Mouse (Mus musculus): Measurements from ENCODE around the gene Asic4. TPM values are rescaled to one million over a fixed set of nuclear protein-coding genes. Genes with fewer than 3 reads are reported as not detected.

Gene Asic4
- total and polyA plus RNA-seq, 3 experiments = 0.18 to 0.19 TPM; not detected in 1

DNA sequence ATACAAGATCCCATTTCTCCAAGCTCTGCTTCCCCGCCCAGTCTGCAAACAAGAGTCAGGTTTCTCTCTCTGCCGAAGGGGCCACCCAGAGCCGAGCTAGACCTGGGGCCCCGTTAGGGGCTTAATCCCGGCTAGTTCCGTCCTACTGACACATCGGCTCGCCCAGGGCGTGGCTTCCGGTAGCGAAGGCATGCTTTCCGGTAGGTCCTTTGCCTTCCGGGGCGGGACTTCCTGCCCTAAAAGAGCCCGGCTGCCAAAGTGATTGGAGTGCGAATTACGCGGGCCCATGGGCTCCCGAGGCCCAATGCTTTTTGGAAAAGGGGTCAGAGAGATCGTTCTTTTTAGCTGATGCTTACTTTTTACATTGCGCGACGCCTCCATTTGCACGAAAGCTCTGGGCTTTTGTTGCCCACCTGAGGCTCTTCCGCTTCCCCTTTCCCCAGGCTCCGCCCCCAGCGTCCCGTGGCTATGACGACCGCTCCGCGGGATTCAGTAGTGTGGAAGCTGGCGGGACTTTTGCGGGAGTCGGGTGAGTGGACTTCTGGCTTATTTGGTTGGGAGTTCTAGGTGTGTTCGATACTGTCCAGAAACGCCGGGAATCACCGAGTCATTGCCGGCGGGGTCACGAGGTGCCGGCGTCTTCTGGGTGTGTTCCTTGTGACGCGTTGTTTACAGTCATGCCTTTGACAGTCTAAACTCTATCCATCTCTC lies 71.2 kb downstream of the Asic4 start, which contains the start of gene Stk11ip:
TSS of gene Stk11ip (plus strand) at position 209 of the 711 bp plus-strand sequence.
- peak within 1 kb of the TSS; percentile 67 to 90 for H3K4me3 ChIP-seq (ENCODE audit: control insufficient read depth in 1 of 2, insufficient read depth in 1 of 2, low read depth in 2 of 2, low read length in 2 of 2)
- peaks cover 2% of the 10 kb centered on the region; the same call in 1 of the 2 replicates for H3K79me2 ChIP-seq (ENCODE audit: control insufficient read depth, insufficient read depth, low read length, poor library complexity)
- H3K36me3 ChIP-seq (ENCODE audit: control insufficient read depth in 1 of 2, insufficient read depth in 2 of 2, low read length in 2 of 2) = peaks cover 0 to 11% of the 10 kb centered on the region in 2 experiments; a peak in 2 of 4 replicates
- peak; percentile 97 for DNase-seq (ENCODE audit: low read depth, low spot score)
- H3K9me3 ChIP-seq (replicated peaks; ENCODE audit: insufficient read depth, low read length) = no peaks in the 10 kb centered on the region
- H3K4me1 ChIP-seq (ENCODE audit: control insufficient read depth in 1 of 2, insufficient read depth in 2 of 2, low read length in 2 of 2) = peaks cover 0 to 8% of the 10 kb centered on the region in 2 experiments; a peak in 1 of 4 replicates
- peak within 1 kb of the TSS; percentile 96 for H3K27ac ChIP-seq (ENCODE audit: control insufficient read depth, low read depth, low read length)
- no peaks in the 10 kb centered on the region; a peak in 1 of 4 replicates for H3K27me3 ChIP-seq (ENCODE audit: control insufficient read depth in 1 of 2, insufficient read depth in 2 of 2, low read length in 2 of 2)
- H3K9ac ChIP-seq (ENCODE audit: control insufficient read depth, low read depth, low read length, poor library complexity, severe bottlenecking) = peak within 1 kb of the TSS; percentile 92
- TF ChIP-seq POLR2AphosphoS5 (IDR thresholded peaks at IDR 0.05; ENCODE audit: borderline replicate concordance, low read depth, low read length) = no peak
- peak; percentile 90 for TF ChIP-seq NELFE (IDR thresholded peaks at IDR 0.05; ENCODE audit: low read depth, low read length)
- TF ChIP-seq UBTF (IDR thresholded peaks at IDR 0.05; ENCODE audit: borderline replicate concordance, insufficient read depth, low read depth, low read length) = no peak
- no peak; the same call in 1 of the 2 replicates for TF ChIP-seq E2F4 (IDR thresholded peaks at IDR 0.05; ENCODE audit: borderline replicate concordance, low read depth, low read length)
- TF ChIP-seq GABPA (IDR thresholded peaks at IDR 0.05; ENCODE audit: low read depth, low read length) = no peak
- no peak for TF ChIP-seq ZNF384 (IDR thresholded peaks at IDR 0.05; ENCODE audit: low read depth, low read length)
- peak; percentile 77; the same call in 1 of the 2 replicates for TF ChIP-seq MAZ (IDR thresholded peaks at IDR 0.05; ENCODE audit: low read depth, low read length)
- TF ChIP-seq SMC3 (IDR thresholded peaks at IDR 0.05; ENCODE audit: low read depth, low read length) = no peak
- TF ChIP-seq MEF2A (IDR thresholded peaks at IDR 0.05; ENCODE audit: extremely low read depth, insufficient replicate concordance, low read depth, low read length, poor library complexity, severe bottlenecking) = no peak
- no peak for TF ChIP-seq ZKSCAN1 (IDR thresholded peaks at IDR 0.05; ENCODE audit: low read depth, low read length)
- no peak for TF ChIP-seq JUND (IDR thresholded peaks at IDR 0.05; ENCODE audit: low read depth, low read length)
- TF ChIP-seq TCF12 (IDR thresholded peaks at IDR 0.05; ENCODE audit: low read depth, low read length) = peak; percentile 58
- peak; percentile 87 for TF ChIP-seq HCFC1 (IDR thresholded peaks at IDR 0.05; ENCODE audit: low read depth, low read length)
- no peak for TF ChIP-seq NRF1 (IDR thresholded peaks at IDR 0.05; ENCODE audit: insufficient read depth, low read depth, low read length, poor library complexity, severe bottlenecking)
- TF ChIP-seq MXI1 (IDR thresholded peaks at IDR 0.05; ENCODE audit: low read depth, low read length) = peak; percentile 99
- TF ChIP-seq BHLHE40 (IDR thresholded peaks at IDR 0.05; ENCODE audit: borderline replicate concordance, low read depth, low read length) = no peak
- peak in 1 of 2 experiments; percentile 50; a peak in 2 of 4 replicates for TF ChIP-seq EP300 (IDR thresholded peaks at IDR 0.05; ENCODE audit: low read depth in 1 of 2, low read length in 2 of 2)
- no peak for TF ChIP-seq MYB (IDR thresholded peaks at IDR 0.05; ENCODE audit: low read depth, low read length)
- TF ChIP-seq USF1 (IDR thresholded peaks at IDR 0.05; ENCODE audit: low read depth, low read length) = peak; percentile 75
- no peak for TF ChIP-seq USF2 (IDR thresholded peaks at IDR 0.05; ENCODE audit: borderline replicate concordance in 1 of 2, insufficient read depth in 1 of 2, low read depth in 1 of 2, low read length in 2 of 2)
- TF ChIP-seq KAT2A (conservative IDR thresholded peaks at IDR 0.05; ENCODE audit: low read depth, low read length) = no peak; the same call in 1 of the 2 replicates
- peak; percentile 75 for TF ChIP-seq MAX (IDR thresholded peaks at IDR 0.05; ENCODE audit: low read length)
- peak; percentile 94 for TF ChIP-seq POLR2AphosphoS2 (IDR thresholded peaks at IDR 0.05; ENCODE audit: low read length)
- TF ChIP-seq ZMIZ1 (IDR thresholded peaks at IDR 0.05; ENCODE audit: low read depth, low read length) = peak; percentile 88
- TF ChIP-seq MAFK (IDR thresholded peaks at IDR 0.05; ENCODE audit: borderline replicate concordance, low read depth, low read length) = no peak
- TF ChIP-seq RCOR1 (IDR thresholded peaks at IDR 0.05; ENCODE audit: low read depth, low read length) = no peak
- TF ChIP-seq CTCF (IDR thresholded peaks at IDR 0.05 in 2 of 3, conservative IDR thresholded peaks at IDR 0.05 in 1 of 3; ENCODE audit: control insufficient read depth in 1 of 3, insufficient read depth in 1 of 3, low read depth in 2 of 3, low read length in 3 of 3, poor library complexity in 1 of 3, severe bottlenecking in 1 of 3) = no peak
- TF ChIP-seq RAD21 (IDR thresholded peaks at IDR 0.05; ENCODE audit: low read depth, low read length) = no peak
- TF ChIP-seq ETS1 (IDR thresholded peaks at IDR 0.05; ENCODE audit: low read depth, low read length) = no peak; the same call in 1 of the 2 replicates
- no peak for TF ChIP-seq ZC3H11A (IDR thresholded peaks at IDR 0.05; ENCODE audit: low read depth, low read length)
- TF ChIP-seq POLR2A (IDR thresholded peaks at IDR 0.05; ENCODE audit: control insufficient read depth in 1 of 2, insufficient read depth in 1 of 2, low read depth in 1 of 2, low read length in 2 of 2, poor library complexity in 1 of 2) = peak; percentile 89 to 96
- TF ChIP-seq CHD2 (IDR thresholded peaks at IDR 0.05; ENCODE audit: low read length) = no peak
- peak; percentile 71 for TF ChIP-seq MYC (IDR thresholded peaks at IDR 0.05; ENCODE audit: low read depth, low read length)
- TF ChIP-seq TAL1 (IDR thresholded peaks at IDR 0.05; ENCODE audit: low read length) = no peak
- TF ChIP-seq GATA1 (IDR thresholded peaks at IDR 0.05; ENCODE audit: low read depth, low read length) = no peak
- TF ChIP-seq ELF1 (IDR thresholded peaks at IDR 0.05; ENCODE audit: low read depth, low read length) = peak; percentile 90

Data from MEL (cell line).